In the genomic region with DNA sequence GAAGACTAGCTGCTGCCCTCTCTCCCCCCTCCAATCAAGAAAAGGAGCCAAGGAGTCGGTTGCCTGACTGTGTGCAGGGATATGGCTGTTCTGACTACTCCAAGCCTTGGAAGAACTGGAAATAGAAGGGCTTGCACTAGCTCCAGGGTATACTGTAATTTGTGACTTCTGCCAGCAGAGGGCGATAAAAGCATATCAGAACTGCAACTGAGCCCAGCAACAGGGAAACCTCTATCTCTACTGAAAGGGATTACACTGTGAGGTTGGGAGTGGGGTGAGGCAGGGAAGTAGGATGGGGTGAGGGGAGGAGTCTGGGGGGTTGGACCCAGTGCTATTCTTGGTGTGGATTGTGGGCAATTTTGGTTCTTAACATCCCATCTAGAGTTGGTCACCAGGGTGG, we compare ENCODE assay signal across 8 mouse cellular contexts. TPM values are rescaled to one million over a fixed set of nuclear protein-coding genes. Genes with fewer than 3 reads are reported as not detected.
DNase-seq lines count a peak whose midpoint lies in the region; ATAC-seq lines count a peak whose summit lies in the region.

No protein-coding gene starts in this region.

- no peak overlapping the region for H3K27ac ChIP-seq in embryonic facial prominence, embryonic 10.5 days (replicated peaks)
- no peak overlapping the region for H3K27ac ChIP-seq in kidney, embryonic 14.5 days (ENCODE audit: low read depth, low read length)
- H3K27ac ChIP-seq in limb, embryonic 13.5 days, result no peak overlapping the region
- H3K27ac ChIP-seq in stomach, embryonic 16.5 days (ENCODE audit: low read length), result no peak overlapping the region

- peaks cover 13% of the 10 kb centered on the region for H3K4me1 ChIP-seq in embryonic facial prominence, embryonic 10.5 days
- no peaks in the 10 kb centered on the region for H3K4me1 ChIP-seq in kidney, embryonic 14.5 days (ENCODE audit: control insufficient read depth, insufficient read depth, low read length)
- 0 out of 2 replicates have a peak, but pooled peaks cover 3% of the 10 kb centered on the region for H3K4me1 ChIP-seq in limb, embryonic 13.5 days
- H3K4me1 ChIP-seq in stomach, embryonic 16.5 days (ENCODE audit: control insufficient read depth, insufficient read depth, low read length), result no peaks in the 10 kb centered on the region

- WGBS in embryonic facial prominence, embryonic 10.5 days, result 15% methylated on average over 2 of the region's 2 CpGs
- 4% methylated on average over 2 of the region's 2 CpGs for WGBS in kidney, embryonic 14.5 days
- WGBS in limb, embryonic 13.5 days, result 8% methylated on average over 2 of the region's 2 CpGs
- 2% methylated on average over 2 of the region's 2 CpGs for WGBS in stomach, embryonic 16.5 days

- H3K4me3 ChIP-seq in embryonic facial prominence, embryonic 10.5 days, result no peak overlapping the region
- no peak overlapping the region for H3K4me3 ChIP-seq in kidney, embryonic 14.5 days (ENCODE audit: low read length)
- no peak overlapping the region for H3K4me3 ChIP-seq in limb, embryonic 13.5 days
- H3K4me3 ChIP-seq in stomach, embryonic 16.5 days (replicated peaks; ENCODE audit: low read length), result no peak overlapping the region

- H3K36me3 ChIP-seq in embryonic facial prominence, embryonic 10.5 days (replicated peaks), result no peaks in the 10 kb centered on the region
- no peaks in the 10 kb centered on the region for H3K36me3 ChIP-seq in kidney, embryonic 14.5 days (ENCODE audit: control insufficient read depth, insufficient read depth, low read length)
- no peaks in the 10 kb centered on the region for H3K36me3 ChIP-seq in limb, embryonic 13.5 days
- H3K36me3 ChIP-seq in stomach, embryonic 16.5 days (ENCODE audit: control insufficient read depth, insufficient read depth, low read length), result no peaks in the 10 kb centered on the region

- H3K9ac ChIP-seq in kidney, embryonic 14.5 days (ENCODE audit: low read depth, low read length), result no peak overlapping the region
- no peak overlapping the region for H3K9ac ChIP-seq in limb, embryonic 13.5 days
- H3K9ac ChIP-seq in stomach, embryonic 16.5 days (ENCODE audit: low read length), result no peak overlapping the region

- peak; percentile 48 for DNase-seq in CD4-positive helper T cell, adult 2 months (ENCODE audit: low read depth, low spot score)
- DNase-seq in adrenal gland, postnatal 14 days, result peak; percentile 82
- DNase-seq in embryonic facial prominence, embryonic 10.5 days (ENCODE audit: low spot score), result peak; percentile 71
- peak; percentile 74 for DNase-seq in heart, adult 8-10 months (ENCODE audit: low spot score)
- DNase-seq in naive thymus-derived CD4-positive, alpha-beta T cell, adult 2 months (ENCODE audit: low read depth), result peak; percentile 77

- peaks cover 27% of the 10 kb centered on the region for H3K27me3 ChIP-seq in embryonic facial prominence, embryonic 10.5 days (replicated peaks; ENCODE audit: low read depth, poor library complexity, severe bottlenecking)
- peaks cover 7% of the 10 kb centered on the region for H3K27me3 ChIP-seq in kidney, embryonic 14.5 days (ENCODE audit: control insufficient read depth, insufficient read depth, low read length)
- H3K27me3 ChIP-seq in limb, embryonic 13.5 days, result peaks cover 25% of the 10 kb centered on the region
- peaks cover 8% of the 10 kb centered on the region; the same call in 1 of the 2 replicates for H3K27me3 ChIP-seq in stomach, embryonic 16.5 days (ENCODE audit: control insufficient read depth, insufficient read depth, low read length)

- ATAC-seq in kidney, embryonic 14.5 days (ENCODE audit: low FRiP score, low TSS enrichment), result peak; percentile 67
- ATAC-seq in limb, embryonic 13.5 days (ENCODE audit: low FRiP score, low read depth), result 0 out of 2 replicates have a peak, but pooled peaks have one; percentile 43
- peak; percentile 51; the same call in 1 of the 2 replicates for ATAC-seq in stomach, embryonic 16.5 days (ENCODE audit: insufficient read depth, low FRiP score)

- no peak overlapping the region for H3K4me2 ChIP-seq in kidney, embryonic 14.5 days (replicated peaks; ENCODE audit: low read depth, low read length)
- H3K4me2 ChIP-seq in limb, embryonic 13.5 days (replicated peaks), result no peak overlapping the region
- H3K4me2 ChIP-seq in stomach, embryonic 16.5 days (ENCODE audit: low read depth, low read length), result no peak overlapping the region

- no peaks in the 10 kb centered on the region for H3K9me3 ChIP-seq in embryonic facial prominence, embryonic 10.5 days
- H3K9me3 ChIP-seq in kidney, embryonic 14.5 days (ENCODE audit: control insufficient read depth, low read length), result no peaks in the 10 kb centered on the region
- H3K9me3 ChIP-seq in limb, embryonic 13.5 days, result no peaks in the 10 kb centered on the region
- H3K9me3 ChIP-seq in stomach, embryonic 16.5 days (replicated peaks; ENCODE audit: control insufficient read depth, low read length), result no peaks in the 10 kb centered on the region

RNA-seq across cellular contexts. Expression of gene Opalin, which starts 9.8 kb away (rescaled TPM):
- total RNA-seq in adrenal gland, postnatal 14 days (2021), result not detected in 2 replicates
- polyA plus RNA-seq in embryonic facial prominence, embryonic 10.5 days (2016; fragmentation: Nextera tagmentation; extraction: Ambion mirVana), result not detected in 2 replicates
- not detected for total RNA-seq in heart, adult 8-10 months (2022)
- not detected in 2 replicates for polyA plus RNA-seq in kidney, embryonic 14.5 days (2014; fragmentation: Nextera tagmentation; extraction: Ambion mirVana)
- polyA plus RNA-seq in limb, embryonic 13.5 days (2015; fragmentation: Nextera tagmentation; extraction: Ambion mirVana), result not detected in 2 replicates
- polyA plus RNA-seq in stomach, embryonic 16.5 days (2015; fragmentation: Nextera tagmentation; extraction: Ambion mirVana), result not detected in 2 replicates

RNA-seq across cellular contexts. Expression of gene Dntt, which starts 57.6 kb away (rescaled TPM):
- total RNA-seq in adrenal gland, postnatal 14 days (2021), result 0.89 TPM in 1 of 2 replicates, not detected in the other
- not detected in 2 replicates for polyA plus RNA-seq in embryonic facial prominence, embryonic 10.5 days (2016; fragmentation: Nextera tagmentation; extraction: Ambion mirVana)
- not detected for total RNA-seq in heart, adult 8-10 months (2022)
- 0.16 and 0.19 TPM in 2 replicates for polyA plus RNA-seq in kidney, embryonic 14.5 days (2014; fragmentation: Nextera tagmentation; extraction: Ambion mirVana)
- polyA plus RNA-seq in limb, embryonic 13.5 days (2015; fragmentation: Nextera tagmentation; extraction: Ambion mirVana), result not detected in 2 replicates
- not detected in 2 replicates for polyA plus RNA-seq in stomach, embryonic 16.5 days (2015; fragmentation: Nextera tagmentation; extraction: Ambion mirVana)
